Mouse (Mus musculus): ENCODE results near the gene Tagln2. TPM values are rescaled to one million over a fixed set of nuclear protein-coding genes. Genes with fewer than 3 reads are reported as not detected.

The Tagln2 gene
- total and polyA plus RNA-seq, 2 experiments from 2014 or later, result 203 to 235 TPM

GRCm38 (mm10) chr1:172549717-172550116 lies 49.9 kb downstream of the Tagln2 start:
- H3K9ac ChIP-seq (replicated peaks; ENCODE audit: low read depth, low read length), result no peak overlapping the region
- H3K27me3 ChIP-seq (ENCODE audit: control insufficient read depth, insufficient read depth, low read length), result 0 out of 2 replicates have a peak, but pooled peaks cover 3% of the 10 kb centered on the region
- H3K4me1 ChIP-seq (ENCODE audit: control insufficient read depth, insufficient read depth), result peaks cover 15% of the 10 kb centered on the region
- peak overlapping the region; percentile 63 for H3K4me2 ChIP-seq (ENCODE audit: low read depth, low read length)
- H3K27ac ChIP-seq (ENCODE audit: low read depth), result no peak overlapping the region
- DNase-seq (ENCODE audit: low spot score), result no peak
- WGBS, result 12% methylated on average over 8 of the region's 8 CpGs
- H3K36me3 ChIP-seq (replicated peaks; ENCODE audit: control insufficient read depth, insufficient read depth, low read length), result no peaks in the 10 kb centered on the region
- no peak for ATAC-seq (ENCODE audit: insufficient read depth, low read depth)
- H3K4me3 ChIP-seq (ENCODE audit: low read depth, low read length), result peak overlapping the region; percentile 34
- H3K9me3 ChIP-seq (replicated peaks; ENCODE audit: control insufficient read depth, low read length), result no peaks in the 10 kb centered on the region
- TF ChIP-seq CTCF (IDR thresholded peaks at IDR 0.05; ENCODE audit: low read depth), result no peak
- no peak for TF ChIP-seq EP300 (IDR thresholded peaks at IDR 0.05; ENCODE audit: low read depth)

GRCm38 (mm10) chr1:172550551-172550951 lies 50.7 kb downstream of the Tagln2 start:
- 0 out of 2 replicates have a peak, but pooled peaks cover 3% of the 10 kb centered on the region for H3K27me3 ChIP-seq (ENCODE audit: control insufficient read depth, insufficient read depth, low read length)
- no peaks in the 10 kb centered on the region for H3K9me3 ChIP-seq (replicated peaks; ENCODE audit: control insufficient read depth, low read length)
- TF ChIP-seq CTCF (IDR thresholded peaks at IDR 0.05; ENCODE audit: low read depth), result no peak
- H3K4me2 ChIP-seq (ENCODE audit: low read depth, low read length), result peak overlapping the region; percentile 63
- peak overlapping the region; percentile 34 for H3K4me3 ChIP-seq (ENCODE audit: low read depth, low read length)
- WGBS, result 2% methylated on average over 8 of the region's 8 CpGs
- H3K36me3 ChIP-seq (replicated peaks; ENCODE audit: control insufficient read depth, insufficient read depth, low read length), result no peaks in the 10 kb centered on the region
- peaks cover 15% of the 10 kb centered on the region for H3K4me1 ChIP-seq (ENCODE audit: control insufficient read depth, insufficient read depth)
- DNase-seq (ENCODE audit: low spot score) (peak; percentile 47), ATAC-seq (ENCODE audit: insufficient read depth, low read depth) (peak; percentile 71)
- no peak overlapping the region for H3K9ac ChIP-seq (replicated peaks; ENCODE audit: low read depth, low read length)
- H3K27ac ChIP-seq (ENCODE audit: low read depth), result no peak overlapping the region

GRCm38 (mm10) chr1:172551009-172551408 lies 51.2 kb downstream of the Tagln2 start:
- 11% methylated on average over 7 of the region's 7 CpGs for WGBS
- no peaks in the 10 kb centered on the region for H3K9me3 ChIP-seq (replicated peaks; ENCODE audit: control insufficient read depth, low read length)
- no peak overlapping the region for H3K27ac ChIP-seq (ENCODE audit: low read depth)
- 0 out of 2 replicates have a peak, but pooled peaks cover 3% of the 10 kb centered on the region for H3K27me3 ChIP-seq (ENCODE audit: control insufficient read depth, insufficient read depth, low read length)
- peak overlapping the region; percentile 63 for H3K4me2 ChIP-seq (ENCODE audit: low read depth, low read length)
- DNase-seq (ENCODE audit: low spot score) (no peak), ATAC-seq (ENCODE audit: insufficient read depth, low read depth) (no peak)
- H3K4me1 ChIP-seq (ENCODE audit: control insufficient read depth, insufficient read depth), result peaks cover 15% of the 10 kb centered on the region
- H3K4me3 ChIP-seq (ENCODE audit: low read depth, low read length), result peak overlapping the region; percentile 34
- TF ChIP-seq EP300 (IDR thresholded peaks at IDR 0.05; ENCODE audit: low read depth), result no peak
- TF ChIP-seq CTCF (IDR thresholded peaks at IDR 0.05; ENCODE audit: low read depth), result no peak
- no peaks in the 10 kb centered on the region for H3K36me3 ChIP-seq (replicated peaks; ENCODE audit: control insufficient read depth, insufficient read depth, low read length)
- no peak overlapping the region for H3K9ac ChIP-seq (replicated peaks; ENCODE audit: low read depth, low read length)

- Histone ChIP-seq H3K36me3 (replicated peaks; ENCODE audit: control insufficient read depth, insufficient read depth, low read length) (no peaks in the 10 kb centered on the region), H3K4me3 (ENCODE audit: low read depth, low read length) (no peak overlapping the region), H3K4me2 (ENCODE audit: low read depth, low read length) (no peak overlapping the region), H3K9ac (replicated peaks; ENCODE audit: low read depth, low read length) (no peak overlapping the region), H3K4me1 (ENCODE audit: control insufficient read depth, insufficient read depth) (peaks cover 15% of the 10 kb centered on the region), H3K9me3 (replicated peaks; ENCODE audit: control insufficient read depth, low read length) (no peaks in the 10 kb centered on the region), H3K27ac (ENCODE audit: low read depth) (peak overlapping the region; percentile 59), H3K27me3 (ENCODE audit: control insufficient read depth, insufficient read depth, low read length) (0 out of 2 replicates have a peak, but pooled peaks cover 3% of the 10 kb centered on the region)
- peak; percentile 54; the same call in 1 of the 2 replicates for ATAC-seq (ENCODE audit: insufficient read depth, low read depth)
- no peak for DNase-seq (ENCODE audit: low spot score)
- 44% methylated on average over 1 of the region's 1 CpGs for WGBS
- TF ChIP-seq CTCF (IDR thresholded peaks at IDR 0.05; ENCODE audit: low read depth) (no peak), EP300 (IDR thresholded peaks at IDR 0.05; ENCODE audit: low read depth) (peak; percentile 69; the same call in 1 of the 2 replicates)
These were observed 52.8 kb downstream of the Tagln2 start for GRCm38 (mm10) chr1:172552623-172553022.

GRCm38 (mm10) chr1:172555638-172556037 lies 55.8 kb downstream of the Tagln2 start, which contains the start of gene Vsig8:
Vsig8 (plus strand) TSS chr1:172555938.
- peaks cover 7% of the 10 kb centered on the region; the same call in 1 of the 2 replicates for H3K4me1 ChIP-seq (ENCODE audit: control insufficient read depth, insufficient read depth)
- peaks cover 6% of the 10 kb centered on the region; the same call in 1 of the 2 replicates for H3K27me3 ChIP-seq (ENCODE audit: control insufficient read depth, insufficient read depth, low read length)
- no peak within 1 kb of the TSS for H3K27ac ChIP-seq (ENCODE audit: low read depth)
- no peaks in the 10 kb centered on the region for H3K9me3 ChIP-seq (replicated peaks; ENCODE audit: control insufficient read depth, low read length)
- ATAC-seq (ENCODE audit: insufficient read depth, low read depth), result no peak
- TF ChIP-seq CTCF (IDR thresholded peaks at IDR 0.05; ENCODE audit: low read depth) (no peak), EP300 (IDR thresholded peaks at IDR 0.05; ENCODE audit: low read depth) (no peak)
- H3K36me3 ChIP-seq (replicated peaks; ENCODE audit: control insufficient read depth, insufficient read depth, low read length), result no peaks in the 10 kb centered on the region
- no peak for DNase-seq (ENCODE audit: low spot score)
- no peak within 1 kb of the TSS for H3K9ac ChIP-seq (replicated peaks; ENCODE audit: low read depth, low read length)
- H3K4me2 ChIP-seq (ENCODE audit: low read depth, low read length), result no peak within 1 kb of the TSS
- WGBS, result 71% methylated on average over 11 of the region's 11 CpGs
- H3K4me3 ChIP-seq (ENCODE audit: low read depth, low read length), result no peak within 1 kb of the TSS

Other genes starting within 250 kb of the Tagln2 start
- not detected in 2 replicates for gene Atp1a4, start 241.6 kb upstream of the Tagln2 start, total RNA-seq (2014; rRNA removed; ENCODE audit: low replicate concordance)
- gene Atp1a4, start 241.6 kb upstream of the Tagln2 start, polyA plus RNA-seq (2015; fragmentation: Nextera tagmentation; extraction: Ambion mirVana), result 0.07 TPM in 2 replicates
- 22.1 and 30.8 TPM in 2 replicates for gene Igsf8, start 238.4 kb upstream of the Tagln2 start, total RNA-seq (2014; rRNA removed; ENCODE audit: low replicate concordance)
- 11.4 and 12.6 TPM in 2 replicates for gene Igsf8, start 238.4 kb upstream of the Tagln2 start, polyA plus RNA-seq (2015; fragmentation: Nextera tagmentation; extraction: Ambion mirVana)
- 130 and 131 TPM in 2 replicates for gene Atp1a2, start 202.0 kb upstream of the Tagln2 start, total RNA-seq (2014; rRNA removed; ENCODE audit: low replicate concordance)
- 27.1 and 29.0 TPM in 2 replicates for gene Atp1a2, start 202.0 kb upstream of the Tagln2 start, polyA plus RNA-seq (2015; fragmentation: Nextera tagmentation; extraction: Ambion mirVana)
- gene Kcnj9, start 170.7 kb upstream of the Tagln2 start, total RNA-seq (2014; rRNA removed; ENCODE audit: low replicate concordance), result not detected in 2 replicates
- gene Kcnj9, start 170.7 kb upstream of the Tagln2 start, polyA plus RNA-seq (2015; fragmentation: Nextera tagmentation; extraction: Ambion mirVana), result not detected in 2 replicates
- gene Kcnj10, start 158.8 kb upstream of the Tagln2 start, total RNA-seq (2014; rRNA removed; ENCODE audit: low replicate concordance), result not detected in 2 replicates
- gene Kcnj10, start 158.8 kb upstream of the Tagln2 start, polyA plus RNA-seq (2015; fragmentation: Nextera tagmentation; extraction: Ambion mirVana), result 0.03 TPM in 1 of 2 replicates, not detected in the other
- 13.8 and 14.8 TPM in 2 replicates for gene Pigm, start 123.5 kb upstream of the Tagln2 start, total RNA-seq (2014; rRNA removed; ENCODE audit: low replicate concordance)
- gene Pigm, start 123.5 kb upstream of the Tagln2 start, polyA plus RNA-seq (2015; fragmentation: Nextera tagmentation; extraction: Ambion mirVana), result 2.1 and 2.2 TPM in 2 replicates
- gene Slamf9, start 24.7 kb upstream of the Tagln2 start, total RNA-seq (2014; rRNA removed; ENCODE audit: low replicate concordance), result 1.9 and 5.8 TPM in 2 replicates
- gene Slamf9, start 24.7 kb upstream of the Tagln2 start, polyA plus RNA-seq (2015; fragmentation: Nextera tagmentation; extraction: Ambion mirVana), result 1.6 and 2.0 TPM in 2 replicates
- 3.2 and 15.5 TPM in 2 replicates for gene Igsf9, start 18.3 kb upstream of the Tagln2 start, total RNA-seq (2014; rRNA removed; ENCODE audit: low replicate concordance)
- 0.75 and 0.78 TPM in 2 replicates for gene Igsf9, start 18.3 kb upstream of the Tagln2 start, polyA plus RNA-seq (2015; fragmentation: Nextera tagmentation; extraction: Ambion mirVana)
- gene Cfap45, start 20.8 kb downstream of the Tagln2 start, total RNA-seq (2014; rRNA removed; ENCODE audit: low replicate concordance), result 3.6 and 6.6 TPM in 2 replicates
- 2.3 and 2.6 TPM in 2 replicates for gene Cfap45, start 20.8 kb downstream of the Tagln2 start, polyA plus RNA-seq (2015; fragmentation: Nextera tagmentation; extraction: Ambion mirVana)
- not detected in 2 replicates for gene Vsig8, start 55.9 kb downstream of the Tagln2 start, total RNA-seq (2014; rRNA removed; ENCODE audit: low replicate concordance)
- gene Vsig8, start 55.9 kb downstream of the Tagln2 start, polyA plus RNA-seq (2015; fragmentation: Nextera tagmentation; extraction: Ambion mirVana), result 0.12 and 0.19 TPM in 2 replicates
- gene Slamf8, start 90.5 kb downstream of the Tagln2 start, total RNA-seq (2014; rRNA removed; ENCODE audit: low replicate concordance), result 0.46 TPM in 1 of 2 replicates, not detected in the other
- gene Slamf8, start 90.5 kb downstream of the Tagln2 start, polyA plus RNA-seq (2015; fragmentation: Nextera tagmentation; extraction: Ambion mirVana), result not detected in 2 replicates
- gene Fcrl6, start 102.5 kb downstream of the Tagln2 start, total RNA-seq (2014; rRNA removed; ENCODE audit: low replicate concordance), result not detected in 2 replicates
- gene Fcrl6, start 102.5 kb downstream of the Tagln2 start, polyA plus RNA-seq (2015; fragmentation: Nextera tagmentation; extraction: Ambion mirVana), result not detected in 2 replicates
- gene Dusp23, start 132.9 kb downstream of the Tagln2 start, total RNA-seq (2014; rRNA removed; ENCODE audit: low replicate concordance), result 2.6 and 7.3 TPM in 2 replicates
- gene Dusp23, start 132.9 kb downstream of the Tagln2 start, polyA plus RNA-seq (2015; fragmentation: Nextera tagmentation; extraction: Ambion mirVana), result 12.3 and 12.6 TPM in 2 replicates
- not detected in 2 replicates for gene Crp, start 198.0 kb downstream of the Tagln2 start, total RNA-seq (2014; rRNA removed; ENCODE audit: low replicate concordance)
- gene Crp, start 198.0 kb downstream of the Tagln2 start, polyA plus RNA-seq (2015; fragmentation: Nextera tagmentation; extraction: Ambion mirVana), result not detected in 2 replicates

Measured in heart, postnatal 0 days (tissue).